Mouse (Mus musculus): ENCODE measurements around the gene Fam118b. TPM values are rescaled to one million over a fixed set of nuclear protein-coding genes. Genes with fewer than 3 reads are reported as not detected.

The Fam118b gene
- polyA plus RNA-seq, 1 experiment from 2014 or later, result 64.9 TPM

DNA sequence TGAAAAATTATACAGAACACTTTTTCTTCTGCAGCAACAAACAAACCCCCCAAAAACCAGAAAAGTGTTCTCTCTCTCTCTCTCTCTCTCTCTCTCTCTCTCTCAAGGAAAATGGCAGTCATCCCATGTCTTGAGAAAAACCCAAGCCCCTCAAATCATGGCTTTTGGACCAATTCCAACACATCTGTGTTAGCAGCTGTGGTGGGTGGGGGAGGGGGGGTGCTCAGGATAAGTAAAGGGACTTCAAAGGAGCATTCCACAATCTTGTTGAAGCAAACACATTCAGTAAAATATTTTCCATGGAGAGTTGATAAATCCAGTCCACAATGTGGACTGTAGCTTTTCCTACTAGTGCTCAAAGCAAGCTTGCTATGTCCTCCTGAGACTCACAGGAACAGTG lies 18.1 kb downstream of the Fam118b start:
- Histone ChIP-seq H3K4me1 (no peaks in the 10 kb centered on the region), H3K27ac (no peak overlapping the region), H3K27me3 (ENCODE audit: poor library complexity, severe bottlenecking) (no peaks in the 10 kb centered on the region), H3K4me3 (no peak overlapping the region), H3K9me3 (no peaks in the 10 kb centered on the region), H3K36me3 (replicated peaks) (peaks cover 8% of the 10 kb centered on the region; the same call in 1 of the 2 replicates)
- no peak for DNase-seq (ENCODE audit: extremely low spot score, low spot score)

DNA sequence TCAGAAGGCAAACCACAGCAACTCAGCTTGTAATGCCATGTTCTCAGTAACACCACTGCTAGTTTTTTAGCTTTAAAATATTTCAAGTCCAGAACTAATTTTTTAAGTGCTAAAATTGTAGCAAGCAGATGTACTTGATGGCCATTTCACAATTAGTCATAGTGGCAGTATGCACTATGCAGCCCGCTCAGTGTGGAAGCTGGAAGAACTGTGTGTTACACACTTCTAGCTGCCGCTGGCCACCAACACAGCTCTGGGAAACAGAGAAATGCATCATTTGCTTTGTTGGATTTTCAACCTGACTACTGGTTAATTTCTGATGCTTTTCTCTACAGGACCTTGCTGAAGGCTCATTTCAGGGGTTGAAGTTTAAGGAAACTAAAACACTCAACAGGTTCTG lies 20.2 kb downstream of the Fam118b start:
- no peaks in the 10 kb centered on the region for H3K27me3 ChIP-seq (ENCODE audit: poor library complexity, severe bottlenecking)
- H3K27ac ChIP-seq, result no peak overlapping the region
- WGBS, result 95% methylated on average over 2 of the region's 2 CpGs
- H3K4me3 ChIP-seq, result no peak overlapping the region
- no peak for DNase-seq (ENCODE audit: extremely low spot score, low spot score)
- no peaks in the 10 kb centered on the region for H3K4me1 ChIP-seq
- H3K36me3 ChIP-seq (replicated peaks), result peaks cover 8% of the 10 kb centered on the region; the same call in 1 of the 2 replicates
- no peaks in the 10 kb centered on the region for H3K9me3 ChIP-seq

DNA sequence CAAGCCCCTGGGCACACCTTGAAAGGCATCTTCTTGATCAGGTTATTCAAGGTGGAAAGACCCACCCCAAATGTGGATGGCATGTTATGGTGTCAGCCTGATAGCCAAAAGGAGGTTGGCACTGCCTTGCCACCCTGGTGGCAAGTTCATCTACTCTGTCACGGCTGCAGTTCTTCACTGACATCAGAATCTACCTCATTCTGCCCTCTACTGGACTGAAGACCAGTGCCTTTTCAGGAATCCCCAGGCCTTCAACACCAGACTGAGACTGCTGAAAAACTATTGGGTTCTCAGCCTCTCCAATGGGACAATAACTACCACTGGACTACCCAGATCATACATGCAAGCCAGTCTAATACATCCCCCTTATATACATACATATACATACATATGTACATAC lies 27.9 kb downstream of the Fam118b start:
- Histone ChIP-seq H3K9me3 (no peaks in the 10 kb centered on the region), H3K4me3 (no peak overlapping the region), H3K36me3 (replicated peaks) (peaks cover 11% of the 10 kb centered on the region), H3K27ac (no peak overlapping the region), H3K27me3 (ENCODE audit: poor library complexity, severe bottlenecking) (no peaks in the 10 kb centered on the region), H3K4me1 (no peaks in the 10 kb centered on the region)
- DNase-seq (ENCODE audit: extremely low spot score, low spot score), result no peak
- WGBS, result 74% methylated on average over 1 of the region's 1 CpGs

DNA sequence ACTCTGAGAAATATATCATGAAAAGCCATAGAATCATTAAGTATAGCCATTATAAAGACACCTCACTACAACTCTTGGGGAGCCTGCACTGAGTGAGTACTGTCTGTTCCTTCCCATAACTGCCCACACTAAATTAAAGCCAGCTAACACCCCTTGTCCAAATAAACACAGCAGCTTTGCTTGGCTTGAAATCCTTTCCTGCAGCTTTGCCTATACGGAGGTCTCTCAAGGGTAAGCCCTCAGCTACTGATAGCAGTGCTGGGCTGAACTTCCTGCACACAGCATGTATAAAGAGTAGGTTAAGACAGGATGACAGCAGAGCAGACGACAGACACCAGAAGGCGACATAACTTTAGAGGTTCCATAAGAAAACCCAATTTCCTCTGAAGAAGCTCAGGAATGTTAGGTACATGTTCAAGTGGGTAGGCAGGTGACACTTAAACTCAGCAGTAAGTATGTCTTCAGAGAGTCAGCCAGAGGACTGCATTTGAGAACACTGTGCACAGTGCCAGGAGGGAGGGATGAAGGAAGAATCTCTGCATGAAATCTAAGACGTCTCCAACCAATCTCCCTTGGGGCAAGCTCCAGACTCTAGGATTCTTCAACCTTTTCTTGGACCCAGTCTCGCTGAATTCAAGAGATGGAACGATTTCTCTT lies 28.6 kb downstream of the Fam118b start:
- H3K4me3 ChIP-seq, result no peak overlapping the region
- no peaks in the 10 kb centered on the region for H3K9me3 ChIP-seq
- DNase-seq (ENCODE audit: extremely low spot score, low spot score), result no peak
- H3K27ac ChIP-seq, result no peak overlapping the region
- 87% methylated on average over 6 of the region's 6 CpGs for WGBS
- peaks cover 18% of the 10 kb centered on the region for H3K36me3 ChIP-seq (replicated peaks)
- H3K4me1 ChIP-seq, result no peaks in the 10 kb centered on the region
- no peaks in the 10 kb centered on the region for H3K27me3 ChIP-seq (ENCODE audit: poor library complexity, severe bottlenecking)

DNA sequence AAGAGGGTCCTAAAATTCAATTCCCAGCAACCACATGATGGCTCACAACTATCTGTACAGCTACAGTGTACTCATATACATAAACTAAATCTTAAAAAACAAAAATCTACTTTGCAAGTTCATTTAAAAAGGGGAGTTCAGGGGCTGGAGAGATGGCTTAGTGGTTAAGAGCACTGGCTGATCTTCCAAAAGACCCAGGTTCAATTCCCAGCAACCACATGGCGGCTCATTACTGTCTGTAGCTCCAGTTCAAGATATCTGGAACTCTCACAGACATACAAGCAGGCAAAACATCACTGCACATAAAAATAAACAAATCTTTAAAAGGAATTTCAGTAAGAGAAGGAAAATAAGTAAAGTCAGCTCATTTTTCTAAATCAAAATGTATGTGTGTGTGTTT lies 29.2 kb downstream of the Fam118b start:
- Histone ChIP-seq H3K36me3 (replicated peaks) (peaks cover 25% of the 10 kb centered on the region), H3K27me3 (ENCODE audit: poor library complexity, severe bottlenecking) (no peaks in the 10 kb centered on the region), H3K9me3 (no peaks in the 10 kb centered on the region), H3K4me3 (no peak overlapping the region), H3K27ac (no peak overlapping the region), H3K4me1 (no peaks in the 10 kb centered on the region)
- WGBS, result 98% methylated on average over 1 of the region's 1 CpGs
- no peak for DNase-seq (ENCODE audit: extremely low spot score, low spot score)

DNA sequence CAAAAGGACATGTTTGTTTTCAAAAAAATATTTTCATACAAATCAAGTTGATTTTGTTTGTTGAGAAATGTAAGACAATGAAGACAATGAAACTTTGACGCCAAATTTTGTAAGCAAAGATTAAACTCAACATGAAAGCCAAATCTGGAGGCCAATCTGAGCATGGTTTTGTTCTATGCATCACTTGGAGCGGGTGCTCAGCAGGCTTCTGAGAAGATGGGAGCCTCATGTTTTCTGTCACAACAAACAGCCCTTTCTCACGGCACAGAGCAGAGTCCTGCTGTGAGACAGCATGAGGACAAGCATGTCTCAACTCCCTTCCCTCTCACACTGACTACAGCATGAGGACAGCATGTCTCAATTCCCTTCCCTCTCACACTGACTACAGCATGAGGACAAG lies 31.6 kb downstream of the Fam118b start:
- Histone ChIP-seq H3K4me3 (no peak overlapping the region), H3K27me3 (ENCODE audit: poor library complexity, severe bottlenecking) (no peaks in the 10 kb centered on the region), H3K27ac (no peak overlapping the region), H3K9me3 (no peaks in the 10 kb centered on the region), H3K4me1 (no peaks in the 10 kb centered on the region), H3K36me3 (replicated peaks) (peaks cover 47% of the 10 kb centered on the region)
- 69% methylated on average over 3 of the region's 3 CpGs for WGBS
- DNase-seq (ENCODE audit: extremely low spot score, low spot score), result no peak

DNA sequence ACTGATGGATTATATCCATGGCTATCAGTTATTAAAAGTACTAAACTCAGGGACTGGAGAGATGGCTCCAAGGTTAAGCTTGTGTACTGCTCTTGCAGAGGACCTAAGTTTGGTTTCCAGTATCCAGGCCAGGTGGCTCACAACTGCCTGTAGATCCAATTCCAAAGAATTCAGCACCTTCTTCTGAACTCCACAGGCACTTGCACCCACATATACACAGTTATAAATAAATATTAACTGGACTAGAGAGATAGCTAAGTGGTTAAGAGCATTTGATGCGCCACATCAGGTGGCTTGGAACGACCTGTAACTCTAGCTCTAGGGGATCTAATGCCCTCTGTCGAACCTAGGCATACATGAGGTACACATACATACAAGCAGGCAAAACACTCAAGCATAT lies 38.9 kb downstream of the Fam118b start:
- H3K27me3 ChIP-seq (ENCODE audit: poor library complexity, severe bottlenecking), result no peaks in the 10 kb centered on the region
- no peak for DNase-seq (ENCODE audit: extremely low spot score, low spot score)
- H3K27ac ChIP-seq, result no peak overlapping the region

DNA sequence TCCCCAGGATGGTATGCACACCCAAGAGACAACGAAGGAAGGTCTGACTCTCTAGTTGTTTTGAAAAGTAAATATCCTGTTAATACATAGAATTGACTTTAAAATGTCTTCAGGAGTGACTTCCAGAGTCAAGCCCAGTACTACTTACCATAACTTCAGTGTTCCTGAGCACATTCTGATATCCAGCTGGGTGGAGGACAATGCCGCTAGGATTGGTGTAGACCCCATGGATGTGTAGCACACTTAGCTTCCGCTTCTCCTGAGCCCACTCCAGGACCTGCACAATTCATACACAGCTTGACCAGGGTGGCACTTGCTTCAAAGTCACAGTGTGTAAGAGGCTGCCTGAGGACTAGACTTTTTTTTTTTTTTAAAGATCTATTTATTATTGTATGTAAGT lies 44.1 kb downstream of the Fam118b start:
- Histone ChIP-seq H3K36me3 (replicated peaks) (peaks cover 83% of the 10 kb centered on the region), H3K27me3 (ENCODE audit: poor library complexity, severe bottlenecking) (no peaks in the 10 kb centered on the region), H3K9me3 (no peaks in the 10 kb centered on the region), H3K4me1 (no peaks in the 10 kb centered on the region), H3K27ac (no peak overlapping the region), H3K4me3 (no peak overlapping the region)
- 95% methylated on average over 3 of the region's 3 CpGs for WGBS
- DNase-seq (ENCODE audit: extremely low spot score, low spot score), result no peak

More for the DNA sequence above, 38.9 kb downstream of the Fam118b start:
- H3K4me3 ChIP-seq, result no peak overlapping the region
- no peaks in the 10 kb centered on the region for H3K9me3 ChIP-seq
- 89% methylated on average over 3 of the region's 3 CpGs for WGBS
- H3K4me1 ChIP-seq, result no peaks in the 10 kb centered on the region
- H3K36me3 ChIP-seq (replicated peaks), result peaks cover 58% of the 10 kb centered on the region

DNA sequence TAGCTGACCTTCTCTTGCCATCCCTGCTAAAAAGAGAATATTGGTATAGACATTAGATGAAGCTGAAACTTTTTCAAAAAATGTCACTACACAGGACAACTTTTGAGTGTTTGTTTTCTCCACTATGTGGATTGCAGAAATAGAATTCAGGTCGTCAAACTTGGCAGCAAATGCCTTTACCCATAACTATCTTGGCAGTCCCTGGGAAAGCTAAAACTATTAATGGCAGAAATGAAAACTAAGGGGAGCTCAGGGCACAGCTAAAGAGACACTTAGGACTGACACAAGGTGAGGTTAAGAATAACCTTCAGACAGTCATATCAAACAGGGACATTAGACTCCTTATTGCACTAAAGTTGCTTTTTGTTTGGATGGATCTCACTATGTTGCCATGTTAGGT lies 49.6 kb downstream of the Fam118b start:
- H3K4me3 ChIP-seq, result no peak overlapping the region
- WGBS, result 88% methylated on average over 1 of the region's 1 CpGs
- H3K27me3 ChIP-seq (ENCODE audit: poor library complexity, severe bottlenecking), result no peaks in the 10 kb centered on the region
- no peak overlapping the region for H3K27ac ChIP-seq
- no peaks in the 10 kb centered on the region for H3K9me3 ChIP-seq
- H3K36me3 ChIP-seq (replicated peaks), result peaks cover 99% of the 10 kb centered on the region
- no peaks in the 10 kb centered on the region for H3K4me1 ChIP-seq
- no peak for DNase-seq (ENCODE audit: extremely low spot score, low spot score)

DNA sequence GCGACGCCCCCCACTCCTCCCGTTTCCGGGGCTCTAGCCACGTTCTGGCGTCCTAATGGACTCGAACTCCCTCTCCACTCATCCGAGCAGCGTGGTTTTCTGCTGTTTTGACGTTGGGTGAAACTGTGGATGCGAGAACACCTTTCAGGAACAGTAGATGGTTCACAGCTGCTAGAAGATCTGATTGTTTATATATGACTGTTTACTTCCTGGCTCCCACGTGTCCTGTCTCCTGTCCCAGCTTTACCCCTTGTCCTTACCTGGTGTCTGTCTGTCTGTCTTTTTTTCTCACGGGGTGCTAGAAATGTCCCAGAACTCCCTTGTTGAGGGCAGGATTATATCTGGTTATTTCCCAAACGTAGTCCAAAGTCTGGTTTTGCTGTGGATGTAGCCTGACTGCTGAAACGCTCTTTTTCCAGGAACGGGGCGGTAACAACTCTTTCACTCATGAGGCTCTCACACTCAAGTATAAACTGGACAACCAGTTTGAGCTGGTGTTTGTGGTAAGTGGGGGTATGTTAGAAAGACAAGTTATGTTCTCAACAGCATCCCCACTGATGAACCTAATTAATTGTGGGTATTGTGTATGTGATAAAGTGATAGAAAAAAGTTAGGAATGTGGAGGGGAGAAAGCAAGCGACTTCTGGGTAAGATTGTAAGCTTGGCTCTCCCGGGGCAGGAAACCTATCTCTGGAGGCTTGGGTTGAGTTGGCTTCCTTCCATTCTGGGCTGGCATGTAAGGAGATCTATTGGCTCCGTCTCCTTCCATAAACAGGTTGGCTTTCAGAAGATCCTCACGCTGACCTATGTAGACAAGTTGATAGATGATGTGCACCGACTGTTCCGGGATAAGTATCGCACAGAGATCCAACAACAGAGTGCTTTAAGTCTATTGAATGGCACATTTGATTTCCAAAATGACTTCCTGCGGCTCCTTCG lies 55.8 kb downstream of the Fam118b start:
- Histone ChIP-seq H3K27ac (peak overlapping the region; percentile 92), H3K4me1 (peaks cover 23% of the 10 kb centered on the region), H3K27me3 (ENCODE audit: poor library complexity, severe bottlenecking) (no peaks in the 10 kb centered on the region), H3K4me3 (peak overlapping the region; percentile 87), H3K9me3 (no peaks in the 10 kb centered on the region), H3K36me3 (replicated peaks) (peaks cover 70% of the 10 kb centered on the region)
- DNase-seq (ENCODE audit: extremely low spot score, low spot score), result no peak
- WGBS, result 38% methylated on average over 26 of the region's 26 CpGs

DNA sequence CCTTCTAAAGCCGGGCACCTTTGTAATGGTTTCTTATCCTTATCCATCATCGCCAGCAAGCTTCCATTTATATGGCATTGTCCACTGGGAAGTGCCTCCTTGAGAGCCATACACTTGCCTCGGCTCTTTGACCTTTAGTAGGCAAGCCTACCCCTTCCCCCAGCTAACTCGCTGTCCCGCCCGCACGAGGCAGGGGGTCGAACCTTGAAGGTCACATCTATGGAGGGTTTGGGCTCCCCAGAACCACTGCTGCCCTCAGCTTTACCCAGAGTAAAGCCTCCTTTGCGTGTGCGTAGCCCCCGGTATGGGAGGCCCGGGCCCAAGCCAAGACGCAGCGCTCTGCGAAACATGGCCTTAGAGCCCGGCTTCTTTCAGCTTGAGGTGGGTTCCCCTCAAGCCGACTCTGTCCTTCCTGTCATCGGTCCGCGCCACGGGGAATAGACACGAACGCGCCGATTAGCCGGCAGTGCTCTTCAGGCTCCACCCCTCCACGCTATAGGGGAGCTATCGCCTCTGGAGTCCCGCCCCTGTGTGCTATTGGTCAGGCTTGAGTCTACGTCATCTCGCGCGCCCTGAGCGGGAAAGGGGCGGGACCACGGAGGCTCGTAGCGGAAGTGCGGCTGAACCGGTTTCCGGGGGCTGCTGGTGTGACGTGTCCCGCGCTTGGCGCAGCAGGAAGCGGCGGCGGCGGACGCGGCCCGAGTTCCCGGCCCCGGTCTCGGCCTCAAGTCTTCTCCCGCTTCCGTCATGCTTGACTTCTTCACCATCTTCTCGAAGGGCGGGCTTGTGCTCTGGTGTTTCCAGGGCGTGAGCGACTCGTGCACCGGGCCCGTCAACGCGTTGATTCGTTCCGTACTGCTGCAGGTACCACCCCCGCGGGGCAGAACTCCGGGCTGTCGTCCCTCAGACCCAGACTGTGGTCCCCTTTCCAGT lies 56.8 kb downstream of the Fam118b start, which contains the start of gene Foxred1:
Foxred1 (minus strand) TSS at position 514 of the 933 bp plus-strand sequence.
- peak; percentile 99 for DNase-seq (ENCODE audit: extremely low spot score, low spot score)
- peak within 1 kb of the TSS; percentile 92 for H3K27ac ChIP-seq
- peaks cover 70% of the 10 kb centered on the region for H3K36me3 ChIP-seq (replicated peaks)
- WGBS, result under 1% methylated on average over 72 of the region's 72 CpGs
- H3K4me1 ChIP-seq, result peaks cover 23% of the 10 kb centered on the region
- peak within 1 kb of the TSS; percentile 87 for H3K4me3 ChIP-seq
- H3K27me3 ChIP-seq (ENCODE audit: poor library complexity, severe bottlenecking), result no peaks in the 10 kb centered on the region
- H3K9me3 ChIP-seq, result no peaks in the 10 kb centered on the region

DNA sequence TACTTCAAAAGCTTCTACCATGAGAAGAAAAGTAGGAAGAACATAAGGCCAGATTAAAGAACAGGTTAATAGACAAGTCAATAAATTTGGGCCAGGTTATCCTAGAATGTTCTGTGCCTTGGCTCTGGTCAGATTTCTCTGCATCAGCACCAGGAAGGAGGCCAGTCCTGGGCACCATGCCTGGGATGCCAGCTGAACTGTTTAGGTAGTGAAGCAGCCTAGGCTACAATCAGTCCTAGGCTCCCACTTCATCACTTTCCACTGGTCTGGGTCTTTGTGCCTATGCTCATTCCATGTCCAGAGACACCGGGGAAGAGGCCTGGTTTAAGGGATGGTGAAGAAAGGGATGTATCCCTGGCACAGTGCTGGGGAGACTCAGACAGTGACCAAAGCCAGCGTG lies 63.2 kb downstream of the Fam118b start:
- no peak overlapping the region for H3K4me3 ChIP-seq
- H3K9me3 ChIP-seq, result no peaks in the 10 kb centered on the region
- H3K4me1 ChIP-seq, result peaks cover 17% of the 10 kb centered on the region
- WGBS, result 92% methylated on average over 2 of the region's 2 CpGs
- H3K36me3 ChIP-seq (replicated peaks), result peaks cover 53% of the 10 kb centered on the region
- H3K27me3 ChIP-seq (ENCODE audit: poor library complexity, severe bottlenecking), result no peaks in the 10 kb centered on the region
- H3K27ac ChIP-seq, result no peak overlapping the region
- DNase-seq (ENCODE audit: extremely low spot score, low spot score), result no peak
